Mouse (Mus musculus): ENCODE results near the gene Scn5a. TPM values are rescaled to one million over a fixed set of nuclear protein-coding genes. Genes with fewer than 3 reads are reported as not detected.

Gene Scn5a
- polyA plus RNA-seq, 1 experiment: 13.6 TPM

DNA sequence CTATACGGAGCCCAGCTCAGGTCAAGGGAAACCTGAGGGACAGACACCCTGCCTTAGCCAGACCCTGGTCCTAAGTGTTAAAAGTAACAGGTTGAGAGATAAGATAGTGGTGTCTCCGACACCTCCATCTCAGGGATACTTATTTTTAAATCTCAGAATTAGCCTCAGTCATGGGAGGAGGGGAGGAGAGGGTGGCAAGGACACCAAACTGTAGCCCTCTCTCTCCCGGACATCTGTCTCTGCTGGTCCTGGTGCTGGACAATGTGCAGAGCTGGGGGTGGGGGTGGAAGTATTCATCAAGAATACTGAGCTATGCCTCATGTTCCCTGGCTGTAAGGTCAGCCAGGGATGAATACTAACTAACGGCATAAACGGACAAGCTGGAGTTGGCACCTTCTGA is 62.0 kb downstream of the Scn5a start:
- Histone ChIP-seq H3K27me3 (ENCODE audit: control insufficient read depth, insufficient read depth, insufficient read length) (no peaks in the 10 kb centered on the region), H3K4me3 (ENCODE audit: insufficient read depth, poor library complexity, severe bottlenecking) (no peak overlapping the region), H3K36me3 (ENCODE audit: control insufficient read depth, insufficient read depth) (no peaks in the 10 kb centered on the region), H3K79me3 (ENCODE audit: low read depth) (no peaks in the 10 kb centered on the region), H3ac (ENCODE audit: control insufficient read depth, insufficient read length, low read depth) (no peak overlapping the region), H3K79me2 (ENCODE audit: control insufficient read depth, insufficient read depth) (no peaks in the 10 kb centered on the region)
- TF ChIP-seq MAX (IDR thresholded peaks at IDR 0.05) (no peak), MYOG (IDR thresholded peaks at IDR 0.05; ENCODE audit: control insufficient read depth, extremely low read depth, insufficient read length) (no peak), CTCF (IDR thresholded peaks at IDR 0.05; ENCODE audit: control insufficient read depth, insufficient read depth, insufficient read length) (no peak), MYOD1 (IDR thresholded peaks at IDR 0.05; ENCODE audit: control insufficient read depth, insufficient read length, low read depth) (no peak)

GRCm38 (mm10) chr9:119515454-119515853 is 63.4 kb downstream of the Scn5a start:
- no peaks in the 10 kb centered on the region for H3K27me3 ChIP-seq (ENCODE audit: control insufficient read depth, insufficient read depth, insufficient read length)
- no peak overlapping the region for H3K4me3 ChIP-seq (ENCODE audit: insufficient read depth, poor library complexity, severe bottlenecking)
- no peaks in the 10 kb centered on the region for H3K79me2 ChIP-seq (ENCODE audit: control insufficient read depth, insufficient read depth)
- no peaks in the 10 kb centered on the region for H3K36me3 ChIP-seq (ENCODE audit: control insufficient read depth, insufficient read depth)
- no peaks in the 10 kb centered on the region for H3K79me3 ChIP-seq (ENCODE audit: low read depth)
- TF ChIP-seq MYOD1 (IDR thresholded peaks at IDR 0.05; ENCODE audit: control insufficient read depth, insufficient read length, low read depth) (no peak), MAX (IDR thresholded peaks at IDR 0.05) (no peak), FOSL1 (IDR thresholded peaks at IDR 0.05; ENCODE audit: insufficient read depth, low read length, poor library complexity, severe bottlenecking) (no peak), CEBPB (IDR thresholded peaks at IDR 0.05; ENCODE audit: low read depth) (no peak), USF1 (IDR thresholded peaks at IDR 0.05; ENCODE audit: low read depth) (no peak), MYOG (IDR thresholded peaks at IDR 0.05; ENCODE audit: control insufficient read depth, extremely low read depth, insufficient read length) (no peak), CTCF (IDR thresholded peaks at IDR 0.05; ENCODE audit: control insufficient read depth, insufficient read depth, insufficient read length) (no peak)
- no peak overlapping the region for H3ac ChIP-seq (ENCODE audit: control insufficient read depth, insufficient read length, low read depth)

GRCm38 (mm10) chr9:119514986-119515385 is 63.8 kb downstream of the Scn5a start:
- H3K36me3 ChIP-seq (ENCODE audit: control insufficient read depth, insufficient read depth): no peaks in the 10 kb centered on the region
- TF ChIP-seq MYOG (IDR thresholded peaks at IDR 0.05; ENCODE audit: control insufficient read depth, extremely low read depth, insufficient read length) (no peak), CTCF (IDR thresholded peaks at IDR 0.05; ENCODE audit: control insufficient read depth, insufficient read depth, insufficient read length) (no peak), USF1 (IDR thresholded peaks at IDR 0.05; ENCODE audit: low read depth) (no peak), FOSL1 (IDR thresholded peaks at IDR 0.05; ENCODE audit: insufficient read depth, low read length, poor library complexity, severe bottlenecking) (no peak), MYOD1 (IDR thresholded peaks at IDR 0.05; ENCODE audit: control insufficient read depth, insufficient read length, low read depth) (no peak)
- no peaks in the 10 kb centered on the region for H3K79me3 ChIP-seq (ENCODE audit: low read depth)
- no peaks in the 10 kb centered on the region for H3K79me2 ChIP-seq (ENCODE audit: control insufficient read depth, insufficient read depth)
- H3K27me3 ChIP-seq (ENCODE audit: control insufficient read depth, insufficient read depth, insufficient read length): no peaks in the 10 kb centered on the region
- H3ac ChIP-seq (ENCODE audit: control insufficient read depth, insufficient read length, low read depth): no peak overlapping the region
- H3K4me3 ChIP-seq (ENCODE audit: insufficient read depth, poor library complexity, severe bottlenecking): no peak overlapping the region

- no peak for TF ChIP-seq CTCF (IDR thresholded peaks at IDR 0.05; ENCODE audit: control insufficient read depth, insufficient read depth, insufficient read length)
- TF ChIP-seq MYOD1 (IDR thresholded peaks at IDR 0.05; ENCODE audit: control insufficient read depth, insufficient read length, low read depth): no peak
- TF ChIP-seq MYOG (IDR thresholded peaks at IDR 0.05; ENCODE audit: control insufficient read depth, extremely low read depth, insufficient read length): no peak
- no peak for TF ChIP-seq CEBPB (IDR thresholded peaks at IDR 0.05; ENCODE audit: low read depth)
- no peak for TF ChIP-seq FOSL1 (IDR thresholded peaks at IDR 0.05; ENCODE audit: insufficient read depth, low read length, poor library complexity, severe bottlenecking)
- TF ChIP-seq USF1 (IDR thresholded peaks at IDR 0.05; ENCODE audit: low read depth): no peak
- no peak for TF ChIP-seq MAX (IDR thresholded peaks at IDR 0.05)
- no peaks in the 10 kb centered on the region for H3K36me3 ChIP-seq (ENCODE audit: control insufficient read depth, insufficient read depth)
Measured at GRCm38 (mm10) chr9:119513816-119514215, 65.0 kb downstream of the Scn5a start.

GRCm38 (mm10) chr9:119512993-119513392 is 65.8 kb downstream of the Scn5a start:
- H3K79me3 ChIP-seq (ENCODE audit: low read depth): no peaks in the 10 kb centered on the region
- H3K4me3 ChIP-seq (ENCODE audit: insufficient read depth, poor library complexity, severe bottlenecking): no peak overlapping the region
- no peak for TF ChIP-seq CTCF (IDR thresholded peaks at IDR 0.05; ENCODE audit: control insufficient read depth, insufficient read depth, insufficient read length)
- no peak for TF ChIP-seq MYOD1 (IDR thresholded peaks at IDR 0.05; ENCODE audit: control insufficient read depth, insufficient read length, low read depth)
- TF ChIP-seq CEBPB (IDR thresholded peaks at IDR 0.05; ENCODE audit: low read depth): no peak
- no peak for TF ChIP-seq MYOG (IDR thresholded peaks at IDR 0.05; ENCODE audit: control insufficient read depth, extremely low read depth, insufficient read length)
- no peak for TF ChIP-seq USF1 (IDR thresholded peaks at IDR 0.05; ENCODE audit: low read depth)
- no peak for TF ChIP-seq MAX (IDR thresholded peaks at IDR 0.05)
- TF ChIP-seq FOSL1 (IDR thresholded peaks at IDR 0.05; ENCODE audit: insufficient read depth, low read length, poor library complexity, severe bottlenecking): no peak

More at GRCm38 (mm10) chr9:119513816-119514215, 65.0 kb downstream of the Scn5a start:
- Histone ChIP-seq H3ac (ENCODE audit: control insufficient read depth, insufficient read length, low read depth) (no peak overlapping the region), H3K79me2 (ENCODE audit: control insufficient read depth, insufficient read depth) (no peaks in the 10 kb centered on the region), H3K79me3 (ENCODE audit: low read depth) (no peaks in the 10 kb centered on the region), H3K27me3 (ENCODE audit: control insufficient read depth, insufficient read depth, insufficient read length) (no peaks in the 10 kb centered on the region), H3K4me3 (ENCODE audit: insufficient read depth, poor library complexity, severe bottlenecking) (no peak overlapping the region)

GRCm38 (mm10) chr9:119510902-119511301 is 67.9 kb downstream of the Scn5a start:
- Histone ChIP-seq H3K36me3 (ENCODE audit: control insufficient read depth, insufficient read depth) (no peaks in the 10 kb centered on the region), H3K79me3 (ENCODE audit: low read depth) (no peaks in the 10 kb centered on the region), H3K27me3 (ENCODE audit: control insufficient read depth, insufficient read depth, insufficient read length) (no peaks in the 10 kb centered on the region), H3K79me2 (ENCODE audit: control insufficient read depth, insufficient read depth) (no peaks in the 10 kb centered on the region), H3K4me3 (ENCODE audit: insufficient read depth, poor library complexity, severe bottlenecking) (no peak overlapping the region), H3ac (ENCODE audit: control insufficient read depth, insufficient read length, low read depth) (no peak overlapping the region)
- no peak for TF ChIP-seq FOSL1 (IDR thresholded peaks at IDR 0.05; ENCODE audit: insufficient read depth, low read length, poor library complexity, severe bottlenecking)
- TF ChIP-seq USF1 (IDR thresholded peaks at IDR 0.05; ENCODE audit: low read depth): no peak
- TF ChIP-seq CTCF (IDR thresholded peaks at IDR 0.05; ENCODE audit: control insufficient read depth, insufficient read depth, insufficient read length): no peak

More at GRCm38 (mm10) chr9:119512993-119513392, 65.8 kb downstream of the Scn5a start:
- no peaks in the 10 kb centered on the region for H3K79me2 ChIP-seq (ENCODE audit: control insufficient read depth, insufficient read depth)
- no peak overlapping the region for H3ac ChIP-seq (ENCODE audit: control insufficient read depth, insufficient read length, low read depth)
- no peaks in the 10 kb centered on the region for H3K27me3 ChIP-seq (ENCODE audit: control insufficient read depth, insufficient read depth, insufficient read length)
- no peaks in the 10 kb centered on the region for H3K36me3 ChIP-seq (ENCODE audit: control insufficient read depth, insufficient read depth)

All from C2C12 (cell line).